Mouse (Mus musculus) limb, embryonic 13.5 days (tissue): ENCODE data around the gene Map4k5. TPM values are rescaled to one million over a fixed set of nuclear protein-coding genes. Genes with fewer than 3 reads are reported as not detected.

Experiments used
- ATAC-seq: fragments of 200-750 bp; cut with Nextera tagmentation; 2 replicates; pipeline ENCODE4 v1.8.0; 2017; ENCODE audit warnings: low read depth, moderate number of reproducible peaks, moderate TSS enrichment; ENCODE audit not compliant: low FRiP score
- H3K27ac ChIP-seq: fragments of 300-500 bp; sonication (generic); 2 replicates; pipeline ENCODE4 v1.5.1; 2015; ENCODE audit warnings: inconsistent platforms, mild to moderate bottlenecking, moderate library complexity
- H3K27me3 ChIP-seq: fragments of 300-500 bp; sonication (generic); 2 replicates; pipeline ENCODE4 v1.6.1; 2015; ENCODE audit warnings: mild to moderate bottlenecking, inconsistent platforms
- H3K36me3 ChIP-seq: fragments of 300-500 bp; sonication (generic); 2 replicates; pipeline ENCODE4 v1.6.1; 2015; ENCODE audit warnings: inconsistent platforms, mild to moderate bottlenecking, moderate library complexity
- H3K4me1 ChIP-seq: fragments of 300-500 bp; sonication (generic); 2 replicates; pipeline ENCODE4 v1.6.1; 2015; ENCODE audit warnings: inconsistent platforms
- H3K4me2 ChIP-seq: fragments of 300-500 bp; sonication (generic); replicated peaks from 2 replicates; pipeline ENCODE4 v1.6.1; 2015; ENCODE audit warnings: inconsistent platforms, mild to moderate bottlenecking, moderate library complexity
- H3K4me3 ChIP-seq: fragments of 300-500 bp; sonication (generic); 2 replicates; pipeline ENCODE4 v1.5.1; 2015; ENCODE audit warnings: moderate library complexity, mild to moderate bottlenecking, inconsistent platforms
- H3K9ac ChIP-seq: fragments of 300-500 bp; sonication (generic); 2 replicates; pipeline ENCODE4 v1.6.1; 2015; ENCODE audit warnings: mild to moderate bottlenecking, inconsistent platforms
- H3K9me3 ChIP-seq: fragments of 300-500 bp; sonication (generic); 2 replicates; pipeline ENCODE4 v1.6.1; 2016; ENCODE audit warnings: inconsistent platforms
- WGBS: fragments of 180-500 bp; shearing (Covaris S2); methylation state at CpG from one replicate; pipeline ENCODE4 v1.1.7; 2015; 5-methylcytosine and 5-hydroxymethylcytosine counted together
- polyA plus RNA-seq: library from polyadenylated mRNA; unstranded; fragments of >200 nt; fragmentation: Nextera tagmentation; extraction: Ambion mirVana; gene quantifications from 2 replicates; pipeline ENCODE4 v1.2.1, GENCODE M21; 2015

Map4k5 gene
- polyA plus RNA-seq, 1 experiment from 2014 or later: 41.3 TPM

- Histone ChIP-seq H3K4me2 (no peak overlapping the region), H3K9ac (no peak overlapping the region), H3K27me3 (no peaks in the 10 kb centered on the region), H3K4me3 (no peak overlapping the region), H3K36me3 (peaks cover 24% of the 10 kb centered on the region), H3K27ac (no peak overlapping the region), H3K4me1 (peaks cover 20% of the 10 kb centered on the region), H3K9me3 (no peaks in the 10 kb centered on the region)
- no peak for ATAC-seq
- 94% methylated on average over 12 of the region's 12 CpGs for WGBS
Measured at GRCm38 (mm10) chr12:69855641-69856300, 37.2 kb downstream of the Map4k5 start.

GRCm38 (mm10) chr12:69853942-69854341, 39.1 kb downstream of the Map4k5 start:
- ATAC-seq: no peak
- Histone ChIP-seq H3K4me3 (no peak overlapping the region), H3K27me3 (no peaks in the 10 kb centered on the region), H3K27ac (no peak overlapping the region), H3K9me3 (no peaks in the 10 kb centered on the region), H3K9ac (no peak overlapping the region), H3K36me3 (peaks cover 34% of the 10 kb centered on the region), H3K4me1 (peaks cover 20% of the 10 kb centered on the region), H3K4me2 (no peak overlapping the region)
- WGBS: 79% methylated on average over 2 of the region's 2 CpGs

- H3K9ac ChIP-seq: no peak overlapping the region
- H3K27me3 ChIP-seq: no peaks in the 10 kb centered on the region
- H3K36me3 ChIP-seq: peaks cover 37% of the 10 kb centered on the region
- H3K27ac ChIP-seq: no peak overlapping the region; the same call in 1 of the 2 replicates
- WGBS: 90% methylated on average over 11 of the region's 11 CpGs
- no peak overlapping the region for H3K4me2 ChIP-seq
- H3K9me3 ChIP-seq: no peaks in the 10 kb centered on the region
- no peak overlapping the region for H3K4me3 ChIP-seq
- peaks cover 20% of the 10 kb centered on the region for H3K4me1 ChIP-seq
- ATAC-seq: no peak
Measured at GRCm38 (mm10) chr12:69853387-69853786, 39.6 kb downstream of the Map4k5 start.

GRCm38 (mm10) chr12:69852288-69852687, 40.7 kb downstream of the Map4k5 start:
- H3K4me2 ChIP-seq: no peak overlapping the region
- no peak overlapping the region for H3K27ac ChIP-seq
- H3K9me3 ChIP-seq: no peaks in the 10 kb centered on the region
- peaks cover 48% of the 10 kb centered on the region for H3K36me3 ChIP-seq
- 70% methylated on average over 9 of the region's 9 CpGs for WGBS
- H3K4me1 ChIP-seq: peaks cover 20% of the 10 kb centered on the region
- no peak overlapping the region for H3K4me3 ChIP-seq
- no peak overlapping the region for H3K9ac ChIP-seq
- H3K27me3 ChIP-seq: no peaks in the 10 kb centered on the region
- no peak for ATAC-seq

GRCm38 (mm10) chr12:69848083-69848878, 44.7 kb downstream of the Map4k5 start:
- Histone ChIP-seq H3K36me3 (peaks cover 68% of the 10 kb centered on the region), H3K9me3 (no peaks in the 10 kb centered on the region), H3K27ac (no peak overlapping the region), H3K9ac (no peak overlapping the region), H3K4me1 (peaks cover 17% of the 10 kb centered on the region), H3K4me2 (no peak overlapping the region), H3K4me3 (no peak overlapping the region), H3K27me3 (no peaks in the 10 kb centered on the region)
- WGBS: 87% methylated on average over 12 of the region's 12 CpGs
- ATAC-seq: no peak

GRCm38 (mm10) chr12:69846499-69846898, 46.5 kb downstream of the Map4k5 start:
- no peak overlapping the region for H3K4me3 ChIP-seq
- H3K9me3 ChIP-seq: no peaks in the 10 kb centered on the region
- ATAC-seq: no peak
- 0 out of 2 replicates have a peak, but pooled peaks cover 1% of the 10 kb centered on the region for H3K4me1 ChIP-seq
- H3K27ac ChIP-seq: no peak overlapping the region
- H3K36me3 ChIP-seq: peaks cover 67% of the 10 kb centered on the region
- H3K9ac ChIP-seq: no peak overlapping the region
- WGBS: 94% methylated on average over 9 of the region's 9 CpGs
- no peaks in the 10 kb centered on the region for H3K27me3 ChIP-seq
- H3K4me2 ChIP-seq: no peak overlapping the region

- H3K27me3 ChIP-seq: no peaks in the 10 kb centered on the region
- no peak overlapping the region for H3K4me3 ChIP-seq
- H3K9ac ChIP-seq: no peak overlapping the region
- no peak overlapping the region for H3K4me2 ChIP-seq
- no peaks in the 10 kb centered on the region for H3K4me1 ChIP-seq
- no peak overlapping the region for H3K27ac ChIP-seq
- no peaks in the 10 kb centered on the region for H3K9me3 ChIP-seq
- ATAC-seq: no peak
- WGBS: 88% methylated on average over 9 of the region's 9 CpGs
- peaks cover 68% of the 10 kb centered on the region for H3K36me3 ChIP-seq
Measured at GRCm38 (mm10) chr12:69845722-69846121, 47.3 kb downstream of the Map4k5 start.

- no peak overlapping the region for H3K27ac ChIP-seq
- no peaks in the 10 kb centered on the region for H3K27me3 ChIP-seq
- H3K9me3 ChIP-seq: no peaks in the 10 kb centered on the region
- H3K4me1 ChIP-seq: no peaks in the 10 kb centered on the region
- ATAC-seq: no peak
- H3K4me3 ChIP-seq: no peak overlapping the region
- peaks cover 76% of the 10 kb centered on the region for H3K36me3 ChIP-seq
- H3K9ac ChIP-seq: no peak overlapping the region
- WGBS: 80% methylated on average over 19 of the region's 19 CpGs
- H3K4me2 ChIP-seq: no peak overlapping the region
Measured at GRCm38 (mm10) chr12:69843531-69844445, 49.2 kb downstream of the Map4k5 start.

- no peak overlapping the region for H3K27ac ChIP-seq
- peaks cover 75% of the 10 kb centered on the region for H3K36me3 ChIP-seq
- H3K9me3 ChIP-seq: no peaks in the 10 kb centered on the region
- WGBS: 79% methylated on average over 11 of the region's 11 CpGs
- no peaks in the 10 kb centered on the region for H3K27me3 ChIP-seq
- ATAC-seq: no peak
- H3K4me2 ChIP-seq: no peak overlapping the region
- H3K4me1 ChIP-seq: no peaks in the 10 kb centered on the region
- no peak overlapping the region for H3K4me3 ChIP-seq
- no peak overlapping the region for H3K9ac ChIP-seq
Measured at GRCm38 (mm10) chr12:69838376-69838775, 54.6 kb downstream of the Map4k5 start.

- no peak for ATAC-seq
- Histone ChIP-seq H3K4me3 (no peak overlapping the region), H3K27me3 (no peaks in the 10 kb centered on the region), H3K27ac (no peak overlapping the region), H3K9me3 (no peaks in the 10 kb centered on the region), H3K36me3 (peaks cover 71% of the 10 kb centered on the region), H3K4me2 (no peak overlapping the region), H3K4me1 (no peaks in the 10 kb centered on the region), H3K9ac (no peak overlapping the region)
- WGBS: 81% methylated on average over 12 of the region's 12 CpGs
Measured at GRCm38 (mm10) chr12:69833982-69834604, 58.9 kb downstream of the Map4k5 start.

GRCm38 (mm10) chr12:69831239-69831910, 61.6 kb downstream of the Map4k5 start:
- no peak overlapping the region for H3K4me2 ChIP-seq
- no peak for ATAC-seq
- H3K4me3 ChIP-seq: no peak overlapping the region
- H3K27ac ChIP-seq: no peak overlapping the region
- H3K9me3 ChIP-seq: no peaks in the 10 kb centered on the region
- H3K4me1 ChIP-seq: no peaks in the 10 kb centered on the region
- no peaks in the 10 kb centered on the region for H3K27me3 ChIP-seq
- H3K36me3 ChIP-seq: peaks cover 76% of the 10 kb centered on the region
- WGBS: 93% methylated on average over 9 of the region's 9 CpGs
- H3K9ac ChIP-seq: no peak overlapping the region
